Mouse (Mus musculus) CH12F3 (cell line): ENCODE results near the gene Pik3cd.

Experiments used
- in situ Hi-C: fragments of 300-500 bp; cut with MboI; formaldehyde crosslinking; loops from 2 replicates; pipeline ENCODE4 v1.14.3; 2020; ENCODE audit warnings: low sequenced_read_pairs

Pik3cd gene

DNA sequence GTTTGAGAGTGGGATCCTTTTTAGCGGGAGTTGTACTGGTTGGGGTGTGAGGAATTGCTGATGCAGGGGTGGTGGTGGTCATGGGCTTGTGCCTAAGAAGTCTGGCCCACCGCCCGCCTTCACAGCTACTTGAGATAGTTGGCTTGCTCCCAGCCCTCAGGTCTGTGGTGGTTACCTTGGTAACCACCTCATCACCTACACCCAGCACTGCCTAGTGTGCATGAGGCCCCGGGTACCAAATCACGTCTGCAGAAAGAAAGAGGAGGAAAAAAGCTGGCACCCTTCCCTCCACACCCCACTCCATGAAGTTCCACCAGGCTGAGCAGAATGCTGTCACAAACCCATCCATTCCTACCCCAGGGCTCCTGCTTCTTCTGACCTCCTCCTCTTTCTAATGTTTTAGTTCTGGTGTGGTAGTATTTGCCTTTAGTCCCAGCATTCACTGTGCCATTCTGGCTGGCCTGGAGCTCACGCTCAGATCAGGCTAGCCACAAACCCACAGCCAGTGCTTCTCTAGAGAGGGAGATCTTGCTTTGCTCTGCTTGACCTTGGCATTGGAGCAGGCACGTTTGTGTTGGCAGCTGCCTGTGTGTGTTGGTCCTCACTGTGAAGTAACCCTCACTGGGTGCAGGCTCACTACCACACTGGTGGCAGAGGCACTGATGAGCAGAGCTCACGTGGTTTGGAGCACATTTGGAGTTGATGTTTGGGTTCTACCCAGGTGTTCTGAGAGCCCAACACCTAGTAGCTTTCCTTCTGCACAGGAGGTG lies 92.9 kb downstream of the Pik3cd start:
- in situ Hi-C loops = no loop called here

DNA sequence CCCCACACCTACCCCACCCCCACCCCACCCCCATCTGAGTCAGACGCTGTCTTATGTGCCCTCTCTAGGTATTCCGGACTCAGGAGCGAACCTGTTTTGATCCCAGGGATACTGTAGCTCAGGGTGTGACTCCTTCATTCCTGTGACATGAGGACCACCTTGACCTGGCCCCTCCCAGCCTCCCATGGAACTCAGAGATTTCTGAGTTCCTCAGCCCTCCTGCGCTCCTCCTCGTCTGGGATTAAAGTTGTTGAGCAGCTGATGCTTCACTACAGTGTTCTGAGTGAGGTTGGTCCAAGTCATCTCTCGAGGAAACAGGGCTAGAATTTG lies 94.1 kb downstream of the Pik3cd start:
- in situ Hi-C loops = no loop called here

DNA sequence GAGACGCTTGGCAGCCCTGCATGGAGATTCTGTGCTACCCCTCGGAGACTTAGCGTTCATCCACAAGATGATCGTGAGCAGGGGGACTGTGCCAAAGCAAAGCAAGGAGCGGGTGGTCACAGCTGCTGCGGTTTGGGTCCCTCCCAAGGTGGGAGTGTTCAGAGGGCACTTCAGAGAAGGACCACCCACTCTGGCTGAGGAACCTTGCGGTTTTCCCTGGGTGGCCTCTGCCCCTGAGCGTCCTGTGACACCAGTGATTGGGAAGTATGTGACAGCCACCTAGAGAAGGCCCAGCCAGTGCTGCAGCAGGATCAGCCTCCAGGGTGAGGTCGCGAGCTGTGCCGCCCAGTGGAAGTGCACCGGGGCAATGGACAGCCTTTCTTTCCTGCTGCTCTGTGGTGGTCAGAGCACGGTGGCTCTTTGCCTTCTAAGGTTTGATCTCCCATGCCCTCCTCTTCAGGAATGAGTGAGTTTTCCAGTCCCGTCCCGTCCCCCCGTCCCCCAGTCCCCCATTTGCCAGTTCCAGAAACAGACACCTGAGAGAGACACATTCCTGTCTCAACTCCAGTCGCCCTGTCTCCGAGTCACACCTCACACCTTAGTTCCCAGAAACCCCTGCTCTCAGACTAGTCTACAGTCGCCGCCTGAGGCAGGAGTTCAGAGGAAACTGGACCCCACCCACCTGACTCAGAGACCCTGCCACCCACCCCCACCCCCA lies 94.6 kb downstream of the Pik3cd start:
- in situ Hi-C loops = no loop called here

- in situ Hi-C loops = no loop called here
Measured at GRCm38 (mm10) chr4:149606766-149607358, 95.5 kb downstream of the Pik3cd start.

DNA sequence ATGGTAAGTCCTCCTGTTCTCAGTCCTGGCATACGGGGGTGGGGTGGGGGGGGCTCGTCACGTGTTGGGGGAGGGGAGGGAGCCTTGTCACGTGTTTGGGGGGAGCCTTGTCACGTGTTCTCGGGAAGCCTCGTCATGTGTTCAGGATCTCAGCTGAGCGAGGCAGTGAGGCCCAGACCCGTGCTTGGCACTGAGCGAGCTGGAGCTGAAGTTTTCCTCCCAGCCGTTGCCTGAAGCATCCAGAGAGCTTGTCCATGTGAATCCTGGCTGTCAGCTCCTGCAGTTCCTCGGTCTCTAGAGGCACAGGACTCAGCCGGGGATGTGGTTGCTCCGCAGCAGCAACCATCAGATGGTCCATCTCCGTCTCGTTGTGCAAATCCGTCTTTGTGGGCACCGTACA lies 96.3 kb downstream of the Pik3cd start:
- in situ Hi-C loops = no loop called here

GRCm38 (mm10) chr4:149604518-149604917 lies 97.9 kb downstream of the Pik3cd start:
- in situ Hi-C loops = no loop called here

DNA sequence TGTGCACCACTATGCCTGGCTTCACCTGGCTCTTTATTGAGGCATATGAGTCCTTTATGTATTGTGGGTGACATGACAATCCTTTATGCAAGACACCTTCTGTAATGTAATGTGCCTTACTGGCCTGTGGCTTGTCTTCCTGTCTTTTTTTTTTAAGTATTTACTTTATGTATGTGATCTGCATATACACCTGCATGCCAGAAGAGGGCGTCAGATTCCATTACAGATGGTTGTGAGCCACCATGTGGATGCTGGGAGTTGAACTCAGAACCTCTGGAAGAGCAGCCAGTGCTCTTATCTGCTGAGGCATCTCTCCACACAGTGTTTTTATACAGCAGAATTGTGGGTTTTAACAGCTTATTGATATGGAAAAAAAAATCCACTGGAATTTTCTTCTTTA lies 98.5 kb downstream of the Pik3cd start:
- in situ Hi-C loops = no loop called here

- in situ Hi-C loops = no loop called here
Measured at GRCm38 (mm10) chr4:149602236-149602635, 100.1 kb downstream of the Pik3cd start.

DNA sequence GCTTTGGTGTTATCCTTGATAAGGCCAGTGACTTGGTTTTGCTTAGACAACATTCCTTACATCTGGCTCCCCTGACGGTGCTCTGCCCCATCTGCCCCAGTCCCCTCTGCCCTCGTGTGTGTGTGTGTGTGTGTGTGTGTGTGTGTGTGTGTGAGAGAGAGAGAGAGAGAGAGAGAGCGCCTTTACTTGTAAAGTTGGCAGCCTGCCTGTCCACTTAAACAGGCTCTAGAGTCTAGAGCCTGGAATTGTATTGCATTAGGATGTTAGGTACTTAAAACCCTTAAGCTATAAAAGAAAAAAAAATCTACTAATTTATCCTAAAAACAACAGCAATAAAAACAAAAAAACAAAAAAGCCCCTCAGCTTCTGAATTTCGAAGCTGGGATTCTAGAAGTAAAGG lies 100.9 kb downstream of the Pik3cd start:
- in situ Hi-C loops = no loop called here

- in situ Hi-C loops = no loop called here
Measured at GRCm38 (mm10) chr4:149600130-149600529, 102.2 kb downstream of the Pik3cd start.

GRCm38 (mm10) chr4:149599549-149599948 lies 102.8 kb downstream of the Pik3cd start:
- in situ Hi-C loops = no loop called here
